Mouse (Mus musculus) liver, adult 2 months (tissue): ENCODE data around the gene Tmem206. TPM values are rescaled to one million over a fixed set of nuclear protein-coding genes. Genes with fewer than 3 reads are reported as not detected.
A peak's percentile ranks its signal among the peaks of the same experiment; 100 is the strongest.

Experiments
- DNase-seq: peaks from one replicate; pipeline ENCODE4 v3.0.0-alpha.2; 2011; ENCODE audit warnings: low read depth, low spot score; ENCODE audit errors: extremely low read depth
- H3K27ac ChIP-seq: fragments of 200-500 bp; replicated peaks from 2 replicates; pipeline ENCODE4 v1.5.1; 2012; ENCODE audit warnings: low read depth, mild to moderate bottlenecking, control low read depth, inconsistent platforms, low read length; ENCODE audit not compliant: insufficient read depth
- H3K27me3 ChIP-seq: fragments of 200-500 bp; 2 replicates; pipeline ENCODE4 v1.6.1; 2012; ENCODE audit warnings: mild to moderate bottlenecking, moderate library complexity, low read length, inconsistent platforms; ENCODE audit not compliant: control insufficient read depth, insufficient read depth
- H3K36me3 ChIP-seq: fragments of 200-500 bp; 2 replicates; pipeline ENCODE4 v1.6.1; 2012; ENCODE audit warnings: low read length, inconsistent platforms; ENCODE audit not compliant: control insufficient read depth, insufficient read depth
- H3K4me1 ChIP-seq: fragments of 200-500 bp; 2 replicates; pipeline ENCODE4 v1.6.1; 2011; ENCODE audit warnings: low read length; ENCODE audit not compliant: control insufficient read depth, insufficient read depth
- H3K4me3 ChIP-seq: fragments of 200-500 bp; 2 replicates; pipeline ENCODE4 v1.5.1; 2011; ENCODE audit warnings: low read depth, mild to moderate bottlenecking, control low read depth, low read length, moderate library complexity; ENCODE audit not compliant: insufficient read depth
- H3K79me2 ChIP-seq: fragments of 200-500 bp; 2 replicates; pipeline ENCODE4 v1.6.1; 2012; ENCODE audit warnings: inconsistent platforms, mild to moderate bottlenecking, low read length, moderate library complexity; ENCODE audit not compliant: control insufficient read depth, insufficient read depth
- H3K9ac ChIP-seq: fragments of 200-500 bp; 2 replicates; pipeline ENCODE4 v1.6.1; 2012; ENCODE audit warnings: low read depth, mild to moderate bottlenecking, control low read depth, inconsistent platforms, low read length
- CTCF ChIP-seq: fragments of 200-500 bp; IDR thresholded peaks from 2 replicates; pipeline ENCODE4 v1.5.1; 2011; ENCODE audit warnings: low read depth, low read length, control low read depth
- POLR2A ChIP-seq: fragments of 200-500 bp; IDR thresholded peaks from 2 replicates; pipeline ENCODE4 v1.6.1; 2011; ENCODE audit warnings: low read length, control low read depth; ENCODE audit not compliant: insufficient read depth; ENCODE audit errors: extremely low read depth
- WGBS: fragments of 180-500 bp; shearing (Covaris S2); methylation state at CpG from one replicate; pipeline ENCODE4 v1.1.7; 2018; 5-methylcytosine and 5-hydroxymethylcytosine counted together
- polyA plus RNA-seq: library from polyadenylated mRNA; depleted of rRNA; stranded (reverse); fragments of >200 nt; gene quantifications from 2 replicates; pipeline ENCODE4 v1.2.3, GENCODE M21; 2012
- total RNA-seq: library from RNA; depleted of rRNA; stranded (reverse); fragments of >200 nt; gene quantifications from 2 replicates; pipeline ENCODE4 v1.2.3, GENCODE M21; 2014

Tmem206 gene
- total and polyA plus RNA-seq, 2 experiments, result 1.0 to 1.5 TPM

DNA sequence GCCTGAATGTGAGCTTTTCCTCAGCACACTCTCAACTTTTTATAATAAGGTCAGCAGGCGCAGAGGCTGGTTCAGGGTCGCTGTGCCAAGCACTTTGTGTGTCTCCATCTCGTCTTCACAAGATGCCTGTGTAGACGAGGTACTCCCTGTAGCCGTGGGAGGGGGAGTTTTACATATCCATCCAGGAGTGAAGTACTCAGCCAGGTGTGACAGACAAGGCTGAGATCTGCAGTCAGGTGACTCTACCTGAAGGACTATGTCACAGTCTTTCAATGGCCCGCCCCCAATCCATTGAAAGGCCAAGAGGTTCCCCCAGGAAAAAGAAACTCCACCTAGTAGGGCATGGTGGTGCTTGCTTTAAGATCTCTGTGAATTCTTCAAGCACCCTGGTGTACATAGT is 12.6 kb upstream of the Tmem206 start:
- peaks cover 12% of the 10 kb centered on the region; the same call in 1 of the 2 replicates for H3K4me1 ChIP-seq
- H3K4me3 ChIP-seq, result no peak overlapping the region
- 49% methylated on average over 6 of the region's 6 CpGs for WGBS
- no peaks in the 10 kb centered on the region for H3K36me3 ChIP-seq
- no peak for DNase-seq
- H3K27me3 ChIP-seq, result no peaks in the 10 kb centered on the region
- no peaks in the 10 kb centered on the region for H3K79me2 ChIP-seq
- H3K27ac ChIP-seq, result peak overlapping the region; percentile 55
- no peak for TF ChIP-seq POLR2A
- TF ChIP-seq CTCF, result no peak
- H3K9ac ChIP-seq, result no peak overlapping the region; the same call in 1 of the 2 replicates

DNA sequence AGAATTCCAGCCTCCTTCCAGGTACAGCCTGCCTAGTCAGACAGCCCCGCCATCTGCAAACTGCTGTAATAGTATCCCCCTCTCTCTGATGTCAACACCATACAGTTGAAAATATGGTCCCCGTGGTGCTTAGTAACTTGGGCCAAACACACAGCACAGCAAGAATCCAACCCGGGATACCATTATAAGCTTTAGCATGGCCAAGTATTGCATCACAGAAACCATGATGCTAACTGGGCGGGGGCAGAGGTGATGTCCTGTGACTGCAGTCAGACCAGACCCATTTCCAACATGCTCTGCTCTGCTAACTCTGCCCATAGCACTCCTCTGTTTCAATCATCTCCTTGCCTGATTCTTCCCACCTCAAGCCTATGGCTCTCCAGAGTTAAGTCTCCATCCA is 11.8 kb upstream of the Tmem206 start:
- TF ChIP-seq POLR2A, result no peak
- no peak for TF ChIP-seq CTCF
- no peak overlapping the region for H3K27ac ChIP-seq
- no peaks in the 10 kb centered on the region for H3K79me2 ChIP-seq
- 56% methylated on average over 4 of the region's 4 CpGs for WGBS
- H3K9ac ChIP-seq, result no peak overlapping the region
- no peak for DNase-seq
- peaks cover 13% of the 10 kb centered on the region; the same call in 1 of the 2 replicates for H3K4me1 ChIP-seq
- H3K36me3 ChIP-seq, result no peaks in the 10 kb centered on the region
- H3K27me3 ChIP-seq, result no peaks in the 10 kb centered on the region
- H3K4me3 ChIP-seq, result no peak overlapping the region

DNA sequence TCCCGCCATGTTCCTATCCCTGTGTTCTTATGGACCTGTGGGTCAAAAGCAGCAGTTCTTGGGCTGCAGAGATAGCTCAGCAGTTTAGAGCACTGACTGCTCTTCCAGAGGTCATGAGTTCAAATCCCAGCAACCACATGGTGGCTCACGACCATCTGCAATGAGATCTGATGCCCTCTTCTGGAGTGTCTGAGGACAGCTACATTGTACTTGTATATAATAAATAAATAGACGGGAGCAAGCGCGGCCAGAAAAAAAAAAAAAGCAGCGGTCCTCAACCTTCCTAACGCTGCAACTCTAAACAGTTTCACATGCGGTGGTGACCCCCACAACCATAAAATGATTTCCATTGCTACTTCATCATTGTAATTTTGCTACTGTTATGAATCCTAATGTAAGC is 8.9 kb upstream of the Tmem206 start:
- Histone ChIP-seq H3K79me2 (no peaks in the 10 kb centered on the region), H3K4me3 (no peak overlapping the region), H3K4me1 (peaks cover 9% of the 10 kb centered on the region; the same call in 1 of the 2 replicates), H3K27me3 (no peaks in the 10 kb centered on the region), H3K27ac (no peak overlapping the region), H3K36me3 (no peaks in the 10 kb centered on the region), H3K9ac (no peak overlapping the region)
- WGBS, result 86% methylated on average over 8 of the region's 8 CpGs
- DNase-seq, result no peak
- TF ChIP-seq CTCF (no peak), POLR2A (no peak)

DNA sequence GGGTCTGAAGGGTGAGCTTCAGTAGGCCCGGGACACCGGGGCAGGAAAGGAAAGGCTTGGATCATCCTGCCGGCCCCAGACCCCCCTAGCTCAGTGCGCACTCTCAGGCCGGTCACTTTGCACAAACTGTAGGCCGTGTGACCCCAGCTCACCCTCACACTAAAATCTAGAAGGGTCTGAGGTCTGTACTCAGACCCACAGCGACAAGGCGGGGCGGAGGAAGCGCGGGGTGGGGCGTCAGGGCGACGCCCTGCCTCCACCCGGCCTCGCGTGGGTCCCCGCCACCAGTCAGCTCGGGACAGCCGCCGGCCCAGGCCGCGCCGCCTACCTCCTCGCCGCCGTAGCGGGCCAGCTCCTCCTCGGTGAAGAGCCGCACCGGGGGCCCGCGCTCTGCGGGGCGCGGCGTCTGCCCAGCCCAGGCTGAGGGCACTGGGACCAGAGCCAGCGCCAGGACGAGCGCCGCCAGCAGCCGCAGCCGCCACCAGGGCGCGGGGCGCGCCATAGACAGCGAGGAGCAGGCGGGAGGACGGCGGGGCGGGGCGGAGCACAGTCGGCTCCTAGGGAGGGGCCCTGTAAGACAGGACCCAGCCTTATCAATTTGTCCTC is 8.0 kb upstream of the Tmem206 start, which contains the start of gene Nenf:
TSS of gene Nenf (minus strand) at position 604 of the 606 bp plus-strand sequence.
- 3% methylated on average over 54 of the region's 54 CpGs for WGBS
- TF ChIP-seq CTCF (peak; percentile 34; the same call in 1 of the 2 replicates), POLR2A (no peak)
- peak within 1 kb of the TSS; percentile 92 for H3K9ac ChIP-seq
- H3K4me1 ChIP-seq, result peaks cover 7% of the 10 kb centered on the region; the same call in 1 of the 2 replicates
- DNase-seq, result no peak
- H3K27ac ChIP-seq, result no peak within 1 kb of the TSS; the same call in 1 of the 2 replicates
- H3K79me2 ChIP-seq, result no peaks in the 10 kb centered on the region
- peak within 1 kb of the TSS; percentile 82 for H3K4me3 ChIP-seq
- H3K36me3 ChIP-seq, result no peaks in the 10 kb centered on the region
- no peaks in the 10 kb centered on the region for H3K27me3 ChIP-seq

DNA sequence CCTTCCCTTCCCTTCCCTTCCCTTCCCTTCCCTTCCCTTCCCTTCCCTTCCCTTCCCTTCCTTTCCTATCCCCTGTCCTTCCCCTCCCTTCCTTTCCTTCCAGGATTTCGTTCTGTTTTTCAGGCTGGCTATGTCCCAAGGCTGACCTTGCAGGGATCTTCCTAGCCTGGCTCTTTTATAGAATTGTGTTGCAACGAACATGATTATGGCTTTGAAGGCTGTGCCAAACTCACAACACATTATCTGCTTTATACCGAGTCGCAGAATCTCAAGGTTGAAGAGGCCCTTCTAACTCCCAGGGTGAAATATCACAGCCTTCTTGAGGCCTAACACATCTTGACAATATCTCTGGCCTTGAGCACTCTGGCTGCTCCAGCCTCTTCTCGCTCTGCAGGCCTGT is 7.0 kb upstream of the Tmem206 start:
- no peak for DNase-seq
- no peak for TF ChIP-seq POLR2A
- no peak for TF ChIP-seq CTCF
- Histone ChIP-seq H3K9ac (no peak overlapping the region), H3K36me3 (no peaks in the 10 kb centered on the region), H3K27me3 (no peaks in the 10 kb centered on the region), H3K79me2 (no peaks in the 10 kb centered on the region), H3K4me1 (peaks cover 4% of the 10 kb centered on the region; the same call in 1 of the 2 replicates), H3K4me3 (no peak overlapping the region), H3K27ac (no peak overlapping the region)
- WGBS, result 43% methylated on average over 4 of the region's 5 CpGs

DNA sequence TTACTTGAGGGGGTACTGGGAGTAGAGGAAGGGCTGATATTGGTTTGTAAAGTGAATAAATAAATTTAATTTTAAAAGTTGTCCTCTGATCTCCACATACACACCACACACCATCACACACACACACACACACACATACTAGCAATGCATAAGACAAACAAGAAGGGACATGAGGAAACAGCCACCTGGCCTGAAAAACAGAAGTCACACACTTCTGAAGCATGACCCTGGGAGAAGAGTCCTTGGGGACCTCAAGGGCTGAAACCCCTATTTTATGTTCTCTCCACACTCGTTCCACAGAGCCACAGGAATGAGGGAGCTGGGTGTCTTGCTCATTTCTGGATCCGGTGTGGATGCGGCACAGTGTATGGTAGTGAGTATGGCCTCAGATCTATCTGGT is 2.3 kb upstream of the Tmem206 start:
- no peaks in the 10 kb centered on the region for H3K36me3 ChIP-seq
- TF ChIP-seq POLR2A (no peak), CTCF (no peak)
- H3K79me2 ChIP-seq, result no peaks in the 10 kb centered on the region
- H3K27ac ChIP-seq, result no peak overlapping the region
- DNase-seq, result no peak
- H3K4me1 ChIP-seq, result peaks cover 2% of the 10 kb centered on the region; the same call in 1 of the 2 replicates
- 98% methylated on average over 3 of the region's 3 CpGs for WGBS
- no peak overlapping the region for H3K4me3 ChIP-seq
- H3K9ac ChIP-seq, result no peak overlapping the region
- H3K27me3 ChIP-seq, result no peaks in the 10 kb centered on the region
